Mouse (Mus musculus) adrenal gland (tissue): ENCODE results near the gene Cdk17.

Experiments
- intact Hi-C: fragments of 180-260 bp; cut with DNase I; formaldehyde crosslinking; loops from one replicate; pipeline ENCODE4 v1.15.1; 2025

Cdk17 gene

GRCm38 (mm10) chr10:93253156-93253555, 92.5 kb downstream of the Cdk17 start:
- intact Hi-C loops, result no loop called here

- intact Hi-C loops, result no loop called here
Observed at GRCm38 (mm10) chr10:93255294-93255693, 94.6 kb downstream of the Cdk17 start.

- intact Hi-C loops, result no loop called here
Observed at GRCm38 (mm10) chr10:93259826-93260225, 99.2 kb downstream of the Cdk17 start.

DNA sequence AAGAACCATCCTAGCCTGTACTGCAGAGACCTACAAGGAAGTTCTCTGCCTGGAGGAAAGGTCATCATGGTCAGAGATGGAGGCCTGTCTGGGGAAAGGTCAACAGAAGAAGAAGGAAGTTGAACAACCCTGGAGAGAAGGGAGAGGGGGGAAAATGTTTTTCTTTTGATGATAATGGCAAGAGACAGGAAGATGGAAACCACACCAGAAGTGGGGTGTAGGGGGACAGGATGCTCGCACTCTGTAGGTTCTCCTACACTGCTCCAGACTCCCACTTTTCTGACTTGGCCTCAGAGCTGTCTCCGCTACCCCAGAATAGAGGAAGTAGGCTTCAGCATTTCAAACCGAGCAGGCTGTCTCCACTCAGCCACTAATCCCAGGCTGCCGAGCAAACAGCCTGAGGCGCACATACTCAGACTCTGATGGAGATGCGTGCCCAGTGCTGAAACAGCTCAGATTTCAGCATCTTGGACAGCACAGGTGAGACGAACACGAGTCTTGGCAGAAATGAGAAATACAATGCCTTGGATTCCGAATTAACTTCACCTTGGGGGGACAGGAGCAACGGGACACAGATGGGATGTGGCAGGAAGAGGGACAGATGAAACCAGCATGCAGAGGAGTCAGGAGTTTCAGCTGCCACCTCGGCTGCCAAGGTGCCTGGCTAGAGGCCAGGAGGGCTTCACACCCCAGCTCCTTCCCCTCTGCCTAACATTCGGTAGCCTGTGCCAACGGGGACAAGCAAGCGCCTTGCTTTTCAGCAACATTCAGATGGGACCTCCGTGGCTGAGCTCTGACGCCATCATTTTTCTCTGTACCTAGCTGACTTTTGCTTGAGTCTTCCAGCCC, 100.7 kb downstream of the Cdk17 start:
- intact Hi-C loops, result no loop called here

DNA sequence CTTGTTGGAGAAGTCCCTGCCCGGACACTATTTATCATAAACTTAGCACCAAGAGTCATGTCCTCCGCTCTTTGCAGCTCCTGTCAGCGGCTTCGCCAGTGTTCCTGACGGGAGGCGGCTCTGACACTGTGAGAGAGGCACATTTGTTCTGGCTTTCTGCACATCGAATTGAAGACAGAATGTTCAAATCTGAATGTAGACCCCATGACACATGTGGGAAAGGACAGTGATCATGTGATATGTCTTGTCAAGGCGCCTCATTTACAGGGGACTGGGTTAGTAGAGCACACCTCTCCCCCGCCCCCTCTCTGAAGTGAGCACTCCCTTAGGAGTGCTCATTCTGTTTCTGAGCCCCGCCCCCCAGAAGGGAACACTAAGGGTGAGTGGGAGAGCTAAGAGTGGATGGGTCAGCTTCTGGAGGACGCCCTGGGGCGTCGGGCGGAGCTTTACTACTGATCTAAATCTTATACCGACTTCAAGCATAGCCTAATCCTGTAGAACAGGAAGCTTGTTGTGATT, 101.4 kb downstream of the Cdk17 start:
- intact Hi-C loops, result no loop called here

DNA sequence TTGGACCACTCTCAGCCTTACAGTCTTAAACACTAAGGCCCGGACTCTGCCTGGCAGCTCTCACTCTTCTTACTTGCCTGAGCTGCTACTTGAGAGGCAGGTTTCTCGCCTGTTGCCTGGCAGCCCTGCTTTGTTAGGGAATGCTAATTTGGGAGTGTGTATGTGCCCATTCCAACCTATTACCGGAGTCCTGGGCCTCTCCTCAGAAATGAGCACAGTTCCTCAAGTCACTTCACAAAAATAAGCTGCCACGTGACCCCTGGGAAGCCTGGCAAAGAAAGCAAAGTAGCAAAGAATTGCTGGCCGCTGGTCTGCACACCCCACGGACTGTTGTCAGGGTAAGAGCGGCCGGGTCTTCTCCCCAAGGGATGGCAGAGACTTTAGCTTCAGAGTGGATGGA, 102.8 kb downstream of the Cdk17 start:
- intact Hi-C loops, result no loop called here

DNA sequence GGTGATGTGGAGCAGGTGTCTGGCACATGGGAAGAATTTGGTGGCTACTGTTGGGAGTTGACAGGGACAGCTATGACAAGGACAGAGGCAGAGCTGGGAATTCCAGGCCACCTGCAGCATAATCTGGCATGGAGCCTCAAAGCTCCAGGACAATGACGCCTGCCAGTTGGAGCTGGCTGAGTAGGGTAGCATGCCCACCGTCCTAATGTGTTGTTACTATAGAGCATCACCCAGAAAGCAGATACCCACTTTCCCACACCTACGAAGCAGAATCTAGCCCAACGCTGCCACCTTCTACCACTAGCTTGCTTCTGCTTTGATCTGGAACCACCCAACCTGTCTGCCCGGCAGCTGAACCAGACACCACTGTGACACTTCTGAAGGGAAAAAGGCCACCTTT, 103.3 kb downstream of the Cdk17 start:
- intact Hi-C loops, result no loop called here

GRCm38 (mm10) chr10:93265833-93266232, 105.2 kb downstream of the Cdk17 start:
- intact Hi-C loops, result no loop called here

GRCm38 (mm10) chr10:93266521-93266920, 105.8 kb downstream of the Cdk17 start:
- intact Hi-C loops, result no loop called here

DNA sequence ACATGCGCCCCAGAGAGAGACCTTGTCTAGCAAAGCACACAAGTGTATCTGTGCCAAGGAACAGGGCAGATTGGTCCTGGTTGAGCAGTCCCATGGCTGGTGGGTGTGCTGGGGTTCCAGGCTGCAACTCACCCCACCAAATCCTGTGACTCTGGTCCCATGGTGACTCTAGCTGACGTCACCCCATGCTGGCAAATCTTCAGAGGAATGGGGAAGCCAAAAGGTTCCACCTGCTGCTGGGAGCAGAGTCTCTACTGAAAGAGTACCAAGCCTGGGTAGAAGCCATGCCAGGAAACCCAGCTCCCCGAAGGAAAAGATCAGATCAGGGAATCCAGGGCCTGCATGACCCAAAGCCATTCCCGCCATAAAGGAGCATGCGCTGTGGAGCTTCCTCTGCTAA, 106.8 kb downstream of the Cdk17 start:
- intact Hi-C loops, result no loop called here

GRCm38 (mm10) chr10:93268339-93268738, 107.7 kb downstream of the Cdk17 start:
- intact Hi-C loops, result no loop called here

DNA sequence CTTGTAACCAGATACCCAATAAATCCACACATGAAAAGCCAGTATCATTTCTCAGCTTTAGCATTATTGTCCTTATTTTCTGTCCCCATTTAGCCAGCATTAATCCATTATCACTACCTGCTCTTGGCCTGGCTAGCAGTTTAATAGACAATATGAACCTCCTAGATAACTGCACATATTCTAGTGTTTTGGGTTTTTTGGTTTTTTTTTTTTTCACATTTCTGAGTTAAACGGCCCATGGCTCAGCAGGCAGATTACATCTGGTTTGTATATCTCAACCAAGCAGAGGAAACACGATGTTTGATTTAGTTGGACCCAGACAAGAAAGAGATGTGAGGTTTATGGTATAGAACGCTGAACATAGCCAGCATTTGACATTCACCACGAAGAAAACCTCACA, 109.1 kb downstream of the Cdk17 start:
- intact Hi-C loops, result no loop called here

- intact Hi-C loops, result no loop called here
Observed at GRCm38 (mm10) chr10:93270889-93271460, 110.3 kb downstream of the Cdk17 start.

- intact Hi-C loops, result no loop called here
Observed at GRCm38 (mm10) chr10:93271831-93272230, 111.2 kb downstream of the Cdk17 start.

- intact Hi-C loops, result no loop called here
Observed at GRCm38 (mm10) chr10:93272986-93273982, 112.6 kb downstream of the Cdk17 start.

DNA sequence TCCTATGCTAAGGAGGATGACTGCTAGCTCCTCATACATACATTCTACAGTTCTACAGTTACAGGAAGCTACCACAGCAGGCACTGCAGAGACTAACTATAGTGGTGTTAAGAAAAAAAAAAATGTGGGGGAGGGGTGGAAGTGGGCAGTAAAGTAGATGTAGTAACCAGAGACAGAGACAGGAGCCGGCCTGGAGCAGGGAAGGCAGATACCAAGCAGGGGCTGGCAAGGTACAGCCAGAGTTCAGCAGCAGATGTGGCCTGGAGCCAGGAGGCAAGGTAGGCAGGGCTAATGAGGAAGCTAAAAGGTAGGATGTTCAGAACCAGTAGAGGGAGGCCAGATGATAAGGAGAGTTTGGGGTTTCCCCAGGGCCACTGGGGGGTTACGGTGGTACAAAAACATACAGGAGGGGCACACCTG, 113.6 kb downstream of the Cdk17 start:
- intact Hi-C loops, result no loop called here

DNA sequence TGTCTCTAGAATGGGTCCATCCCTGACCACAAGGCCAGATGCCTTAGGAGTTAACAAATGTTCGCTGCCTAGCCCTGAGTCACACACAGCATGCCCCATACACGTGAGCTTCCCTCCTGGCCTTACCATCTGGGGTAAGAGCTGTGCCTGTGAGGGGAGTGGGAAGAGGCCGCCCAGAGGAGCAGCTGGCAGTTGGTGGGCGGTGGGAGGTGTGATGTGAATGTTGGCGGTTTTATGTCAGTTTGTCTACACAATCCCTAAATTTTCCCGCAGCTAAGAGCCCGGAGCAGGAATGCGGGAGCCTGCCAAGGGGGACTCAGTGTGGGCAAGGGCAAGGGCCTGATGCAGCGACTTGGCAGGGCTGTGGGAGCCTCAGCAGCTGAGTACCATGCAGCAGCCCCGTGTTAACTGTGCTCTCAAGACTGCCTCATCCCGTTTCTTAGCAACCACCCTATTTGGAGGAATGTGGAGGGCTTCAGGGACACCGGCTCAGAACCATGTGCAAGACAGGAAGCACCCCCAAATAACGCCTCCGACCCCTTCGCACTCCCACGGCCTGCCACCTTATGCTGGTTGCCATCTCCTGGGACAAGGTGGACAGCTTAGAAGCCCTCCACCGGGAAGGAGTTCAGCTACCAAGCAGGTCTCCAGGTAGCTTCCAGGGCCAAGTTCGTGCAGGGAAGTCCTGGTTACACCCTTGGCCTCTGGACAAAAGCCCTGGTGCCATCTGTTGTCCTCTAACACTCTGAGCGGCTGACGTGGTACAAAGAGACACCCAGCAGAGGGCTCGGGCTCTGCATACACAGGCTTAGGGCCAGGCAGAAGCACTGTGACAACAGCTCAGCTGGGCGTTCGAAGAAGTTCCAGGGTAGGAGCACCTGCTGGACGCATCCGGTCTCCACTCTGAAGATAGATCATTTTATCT, 114.8 kb downstream of the Cdk17 start:
- intact Hi-C loops, result no loop called here

- intact Hi-C loops, result no loop called here
Observed at GRCm38 (mm10) chr10:93276349-93276763, 115.7 kb downstream of the Cdk17 start.

- intact Hi-C loops, result no loop called here
Observed at GRCm38 (mm10) chr10:93276857-93277256, 116.2 kb downstream of the Cdk17 start.

GRCm38 (mm10) chr10:93278361-93278760, 117.7 kb downstream of the Cdk17 start:
- intact Hi-C loops, result no loop called here
